Mouse (Mus musculus) olfactory bulb, adult 2 months (tissue): ENCODE results near the gene Akap6. TPM values are rescaled to one million over a fixed set of nuclear protein-coding genes. Genes with fewer than 3 reads are reported as not detected.

Experiments used
- H3K27ac ChIP-seq: fragments of 200-500 bp; 2 replicates; pipeline ENCODE4 v1.5.1; 2012; ENCODE audit warnings: low read depth, low read length; ENCODE audit not compliant: insufficient read depth
- H3K4me1 ChIP-seq: fragments of 200-500 bp; 2 replicates; pipeline ENCODE4 v1.6.1; 2012; ENCODE audit warnings: low read length; ENCODE audit not compliant: control insufficient read depth, insufficient read depth
- H3K4me3 ChIP-seq: fragments of 200-500 bp; 2 replicates; pipeline ENCODE4 v1.5.1; 2012; ENCODE audit warnings: mild to moderate bottlenecking, low read depth, low read length, moderate library complexity; ENCODE audit not compliant: insufficient read depth
- CTCF ChIP-seq: fragments of 200-500 bp; IDR thresholded peaks from 2 replicates; pipeline ENCODE4 v1.5.1; 2012; ENCODE audit warnings: low read depth, mild to moderate bottlenecking, low read length, moderate library complexity; ENCODE audit not compliant: insufficient read depth
- POLR2A ChIP-seq: fragments of 200-500 bp; IDR thresholded peaks from 2 replicates; pipeline ENCODE4 v1.6.1; 2012; ENCODE audit warnings: mild to moderate bottlenecking, low read depth, low read length, moderate library complexity; ENCODE audit not compliant: insufficient read depth
- WGBS: fragments of 180-500 bp; shearing (Covaris S2); methylation state at CpG from one replicate; pipeline ENCODE4 v1.1.7; 2018; 5-methylcytosine and 5-hydroxymethylcytosine counted together
- polyA plus RNA-seq: library from polyadenylated mRNA; stranded (reverse); fragments of >200 nt; gene quantifications from 2 replicates; pipeline ENCODE4 v1.2.4, GENCODE M21; 2012; ENCODE audit warnings: low replicate concordance; ENCODE audit not compliant: missing spikeins, insufficient read depth, insufficient read length

The Akap6 gene
- polyA plus RNA-seq, 1 experiment: not detected

- Histone ChIP-seq H3K4me1 (no peaks in the 10 kb centered on the region), H3K4me3 (no peak overlapping the region), H3K27ac (no peak overlapping the region)
- WGBS: 83% methylated on average over 3 of the region's 3 CpGs
- no peak for TF ChIP-seq POLR2A
- no peak for TF ChIP-seq CTCF
Observed at GRCm38 (mm10) chr12:53085789-53086188, 386.6 kb downstream of the Akap6 start.

- H3K4me3 ChIP-seq: no peak overlapping the region
- no peaks in the 10 kb centered on the region for H3K4me1 ChIP-seq
- no peak overlapping the region for H3K27ac ChIP-seq
- WGBS: 82% methylated on average over 10 of the region's 10 CpGs
- TF ChIP-seq POLR2A (no peak), CTCF (no peak)
Observed at GRCm38 (mm10) chr12:53112276-53112675, 413.1 kb downstream of the Akap6 start.

GRCm38 (mm10) chr12:53119352-53119751, 420.2 kb downstream of the Akap6 start:
- Histone ChIP-seq H3K27ac (no peak overlapping the region), H3K4me1 (no peaks in the 10 kb centered on the region), H3K4me3 (no peak overlapping the region)
- no peak for TF ChIP-seq POLR2A
- TF ChIP-seq CTCF: no peak
- WGBS: 56% methylated on average over 4 of the region's 4 CpGs

GRCm38 (mm10) chr12:53124131-53124530, 424.9 kb downstream of the Akap6 start:
- Histone ChIP-seq H3K4me3 (no peak overlapping the region), H3K4me1 (no peaks in the 10 kb centered on the region), H3K27ac (no peak overlapping the region)
- 12% methylated on average over 7 of the region's 7 CpGs for WGBS
- TF ChIP-seq POLR2A (no peak), CTCF (no peak)

- TF ChIP-seq CTCF: no peak
- TF ChIP-seq POLR2A: no peak
- H3K27ac ChIP-seq: no peak overlapping the region
- 30% methylated on average over 1 of the region's 1 CpGs for WGBS
Observed at GRCm38 (mm10) chr12:53124696-53125095, 425.5 kb downstream of the Akap6 start.

GRCm38 (mm10) chr12:53125286-53125685, 426.1 kb downstream of the Akap6 start:
- TF ChIP-seq POLR2A (no peak), CTCF (no peak)
- 55% methylated on average over 4 of the region's 4 CpGs for WGBS
- Histone ChIP-seq H3K27ac (no peak overlapping the region), H3K4me1 (no peaks in the 10 kb centered on the region), H3K4me3 (no peak overlapping the region)

More at GRCm38 (mm10) chr12:53124696-53125095, 425.5 kb downstream of the Akap6 start:
- Histone ChIP-seq H3K4me3 (no peak overlapping the region), H3K4me1 (no peaks in the 10 kb centered on the region)

- no peak overlapping the region for H3K27ac ChIP-seq
- no peaks in the 10 kb centered on the region for H3K4me1 ChIP-seq
- WGBS: 92% methylated on average over 2 of the region's 2 CpGs
- no peak for TF ChIP-seq CTCF
- TF ChIP-seq POLR2A: no peak
- no peak overlapping the region for H3K4me3 ChIP-seq
Observed at GRCm38 (mm10) chr12:53134196-53134595, 435.0 kb downstream of the Akap6 start.

- WGBS: 94% methylated on average over 3 of the region's 3 CpGs
- H3K27ac ChIP-seq: no peak overlapping the region
- no peaks in the 10 kb centered on the region for H3K4me1 ChIP-seq
- TF ChIP-seq CTCF (no peak), POLR2A (no peak)
- no peak overlapping the region for H3K4me3 ChIP-seq
Observed at GRCm38 (mm10) chr12:53137331-53137730, 438.1 kb downstream of the Akap6 start.

GRCm38 (mm10) chr12:53144122-53144695, 445.0 kb downstream of the Akap6 start:
- H3K4me1 ChIP-seq: no peaks in the 10 kb centered on the region; the same call in 1 of the 2 replicates
- H3K27ac ChIP-seq: no peak overlapping the region
- TF ChIP-seq POLR2A (no peak), CTCF (no peak)
- 75% methylated on average over 6 of the region's 6 CpGs for WGBS
- H3K4me3 ChIP-seq: no peak overlapping the region
